Mouse (Mus musculus): ENCODE measurements around the gene Spata2. TPM values are rescaled to one million over a fixed set of nuclear protein-coding genes. Genes with fewer than 3 reads are reported as not detected.

Spata2 gene
- 35.1 and 36.5 TPM in 2 replicates for total RNA-seq (2021)
- long read RNA-seq, full-length matches to known transcripts, result 1 of 6 reads
- long read RNA-seq, partial matches to known transcripts, result 0 of 6 reads
- long read RNA-seq, other reads (novel, unspliced or antisense), result 5 of 6 reads

DNA sequence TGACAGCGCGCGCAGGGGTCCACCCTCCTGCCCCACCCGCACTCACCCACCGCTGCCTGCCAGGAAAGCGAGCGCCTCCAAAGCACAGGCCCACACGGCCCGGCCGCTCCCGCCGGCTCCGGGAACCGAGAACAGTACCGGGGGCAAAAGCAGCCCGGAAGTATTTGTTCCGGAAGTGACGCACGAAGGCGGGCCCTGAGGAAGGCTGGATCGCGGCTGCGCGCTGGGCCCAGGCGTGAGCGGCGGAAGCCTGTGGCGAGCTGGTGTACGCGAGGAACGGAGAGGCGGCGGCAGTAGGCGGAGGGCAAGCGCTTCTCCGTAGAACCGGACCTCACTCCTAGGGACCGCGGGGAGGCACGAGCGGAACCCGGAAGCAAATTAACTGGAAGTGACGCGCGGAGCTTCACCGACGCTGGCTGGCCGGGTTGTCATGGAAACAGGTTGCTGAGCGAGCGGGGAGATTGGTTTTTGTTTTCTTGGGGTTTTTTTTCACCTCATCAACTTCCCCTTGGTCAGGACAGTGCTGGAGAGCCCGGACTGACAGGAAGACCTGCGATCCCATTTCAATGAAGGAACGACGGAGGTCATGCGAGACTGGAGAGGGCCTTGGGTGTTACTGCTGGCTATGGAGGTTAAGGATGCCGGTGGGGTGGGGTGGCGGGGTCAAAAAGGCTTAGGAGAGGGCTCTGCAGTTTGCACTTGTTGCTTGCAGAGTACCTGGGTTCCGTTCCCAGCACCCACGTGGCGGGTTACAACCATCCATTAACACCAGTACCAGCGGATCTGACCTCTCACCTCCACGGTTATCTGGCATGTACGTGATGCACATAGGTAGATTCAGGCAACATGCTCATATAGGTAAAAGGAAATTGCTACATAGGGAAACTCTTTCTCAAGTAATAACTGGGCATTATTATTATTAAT, at the start of gene Spata2:
Gene Spata2, minus strand, starts transcription at position 175 of the 924 bp plus-strand sequence.
- peak; percentile 92 for DNase-seq

DNA sequence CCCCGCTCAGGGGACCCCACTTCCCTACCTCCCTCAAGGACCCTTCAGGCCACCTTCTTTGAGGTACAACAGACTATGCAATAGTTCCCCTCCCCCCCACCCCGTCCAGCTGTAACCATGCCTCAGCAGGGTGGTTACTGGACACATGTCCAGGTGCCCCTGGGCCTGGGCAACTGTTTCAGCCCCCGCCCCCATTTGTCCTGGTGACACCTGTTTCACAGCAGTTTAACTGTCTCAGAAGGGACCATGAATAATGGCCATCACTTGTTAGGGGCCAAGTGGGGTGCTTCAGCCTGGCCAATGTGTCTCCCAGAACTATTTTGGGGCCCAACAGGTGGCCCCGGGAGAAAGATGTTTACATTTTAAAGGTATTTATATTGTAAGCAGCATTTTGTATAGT, 49.7 kb upstream of the Spata2 start:
- DNase-seq, result no peak

DNA sequence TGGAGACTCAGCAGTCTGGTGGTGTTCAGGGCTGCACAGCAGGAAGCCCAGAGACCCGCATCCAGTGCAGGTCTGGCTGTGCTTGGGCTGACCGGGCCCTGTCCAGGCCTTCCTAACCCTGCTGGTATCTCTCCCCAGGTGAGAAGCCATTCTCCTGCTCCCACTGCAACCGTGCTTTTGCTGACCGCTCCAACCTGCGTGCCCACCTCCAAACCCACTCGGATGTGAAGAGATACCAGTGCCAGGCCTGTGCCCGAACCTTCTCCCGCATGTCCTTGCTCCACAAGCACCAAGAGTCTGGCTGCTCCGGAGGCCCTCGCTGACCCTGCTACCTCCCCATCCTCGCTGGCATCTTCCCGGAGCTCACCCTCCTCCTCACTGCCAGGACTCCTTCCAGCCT, 49.1 kb upstream of the Spata2 start:
- no peak for DNase-seq

DNA sequence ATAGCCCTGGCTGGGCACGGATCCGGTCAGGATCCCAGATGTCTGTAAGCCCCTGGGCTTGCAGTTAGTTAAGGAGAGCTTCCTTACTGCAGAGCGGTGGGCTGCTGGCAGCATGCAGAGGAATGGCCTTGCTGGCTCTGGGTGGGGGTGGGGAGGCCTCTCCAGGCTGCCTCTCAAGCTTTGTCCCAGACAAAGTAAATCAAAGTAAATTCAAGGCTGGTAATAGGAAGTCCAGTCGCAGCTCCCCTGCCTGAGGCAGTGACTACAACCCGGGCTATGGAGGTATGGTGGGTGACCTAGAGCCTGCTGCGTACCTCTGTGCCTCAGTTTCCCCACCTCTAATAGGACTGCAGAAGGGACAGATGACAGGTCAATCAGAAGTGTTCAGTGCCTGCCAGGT, 48.6 kb upstream of the Spata2 start:
- DNase-seq, result no peak

DNA sequence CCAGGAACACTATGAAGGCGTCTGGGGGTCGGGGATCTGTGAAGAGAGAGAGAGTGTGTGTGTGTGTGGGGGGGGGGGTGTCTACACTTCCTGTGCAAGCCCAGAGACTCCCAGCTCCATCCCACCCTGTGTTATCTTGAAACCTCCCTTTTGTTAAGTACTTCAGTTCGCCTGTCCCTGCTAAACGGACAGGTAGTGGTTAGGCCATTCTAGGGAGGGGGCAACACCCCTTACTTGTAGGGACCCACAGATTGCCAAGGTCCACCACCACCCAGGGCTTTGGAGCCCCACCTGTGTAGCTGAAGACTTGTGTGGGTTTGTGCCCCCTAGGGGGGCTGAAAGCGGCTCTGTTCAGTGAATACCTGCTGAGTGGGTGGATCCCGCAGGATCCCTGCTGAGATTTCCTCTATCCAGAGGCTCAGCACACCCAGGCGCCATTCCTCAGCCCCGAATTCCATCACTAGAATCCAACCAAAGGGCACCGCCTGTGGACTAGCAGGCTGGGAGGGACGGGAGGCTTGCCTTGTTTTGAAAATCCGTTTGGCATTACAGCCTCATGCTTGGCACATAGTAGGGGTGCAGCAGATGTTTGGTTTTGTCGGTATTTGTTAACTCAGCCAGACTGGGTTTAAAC, 47.9 kb upstream of the Spata2 start:
- DNase-seq, result no peak

DNA sequence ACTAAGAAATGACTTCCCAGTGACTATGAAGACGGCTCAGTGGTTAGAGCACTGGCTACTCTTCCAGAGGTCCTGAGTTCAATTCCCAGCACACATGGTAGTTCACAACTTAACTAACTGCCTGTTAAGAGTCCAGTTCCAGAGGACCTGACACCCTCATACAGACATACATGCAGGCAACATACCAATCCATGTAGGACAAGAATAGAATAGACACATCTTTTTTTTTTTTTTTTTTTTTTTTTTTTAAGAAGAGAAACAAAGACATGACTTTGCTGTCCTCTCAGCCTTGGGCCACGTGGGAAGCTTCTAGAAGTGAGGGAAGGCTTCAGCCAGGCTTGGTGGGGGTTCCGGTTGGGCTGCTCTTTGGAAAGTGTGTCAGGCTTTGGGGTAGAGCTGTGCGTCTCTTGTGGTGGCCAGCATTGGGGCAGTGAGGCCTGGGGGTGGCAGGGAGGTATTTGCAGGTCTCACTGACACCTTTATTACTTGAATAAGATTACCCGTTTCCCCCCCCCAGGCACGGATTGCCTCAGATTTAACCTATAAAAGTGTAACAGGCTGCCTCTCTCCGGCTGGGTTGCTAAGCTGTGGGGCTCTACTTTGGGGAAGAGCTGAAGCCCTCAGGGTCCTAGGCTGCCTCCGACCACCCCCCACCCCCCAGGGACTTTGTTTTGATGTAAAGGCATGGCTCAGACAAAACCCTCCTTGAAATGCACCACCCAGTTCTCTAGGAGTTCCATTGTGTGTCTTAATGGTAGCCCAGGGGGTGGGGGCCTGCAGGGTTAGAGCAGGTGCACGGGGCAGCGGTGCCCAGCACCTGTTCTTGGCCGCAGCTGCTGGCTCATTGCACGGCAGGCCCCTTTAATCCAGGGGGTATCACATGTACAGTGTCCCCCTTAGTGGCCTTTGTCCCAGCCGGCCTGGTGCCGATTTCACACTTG, 47.1 kb upstream of the Spata2 start:
- no peak for DNase-seq

DNA sequence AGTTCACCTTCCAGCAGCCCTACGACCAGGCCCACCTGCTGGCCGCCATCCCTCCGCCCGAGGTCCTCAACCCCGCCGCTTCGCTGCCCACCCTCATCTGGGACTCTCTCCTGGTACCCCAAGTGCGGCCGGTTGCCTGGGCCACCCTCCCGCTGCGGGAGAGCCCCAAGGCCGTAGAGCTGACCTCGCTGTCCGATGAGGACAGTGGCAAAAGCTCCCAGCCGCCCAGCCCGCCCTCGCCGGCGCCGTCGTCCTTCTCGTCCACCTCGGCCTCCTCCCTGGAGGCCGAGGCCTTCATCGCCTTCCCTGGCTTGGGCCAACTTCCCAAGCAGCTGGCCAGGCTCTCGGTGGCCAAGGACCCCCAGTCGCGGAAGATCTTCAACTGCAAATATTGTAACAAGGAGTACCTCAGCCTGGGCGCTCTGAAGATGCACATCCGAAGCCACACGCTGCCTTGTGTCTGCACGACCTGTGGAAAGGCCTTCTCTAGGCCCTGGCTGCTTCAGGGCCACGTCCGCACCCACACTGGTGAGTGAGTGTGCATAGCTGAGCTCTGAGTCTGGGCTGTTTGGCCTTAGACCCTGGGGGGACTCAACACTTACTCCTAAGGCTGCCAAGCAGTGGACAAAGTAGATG, 46.1 kb upstream of the Spata2 start:
- peak; percentile 69 for DNase-seq

DNA sequence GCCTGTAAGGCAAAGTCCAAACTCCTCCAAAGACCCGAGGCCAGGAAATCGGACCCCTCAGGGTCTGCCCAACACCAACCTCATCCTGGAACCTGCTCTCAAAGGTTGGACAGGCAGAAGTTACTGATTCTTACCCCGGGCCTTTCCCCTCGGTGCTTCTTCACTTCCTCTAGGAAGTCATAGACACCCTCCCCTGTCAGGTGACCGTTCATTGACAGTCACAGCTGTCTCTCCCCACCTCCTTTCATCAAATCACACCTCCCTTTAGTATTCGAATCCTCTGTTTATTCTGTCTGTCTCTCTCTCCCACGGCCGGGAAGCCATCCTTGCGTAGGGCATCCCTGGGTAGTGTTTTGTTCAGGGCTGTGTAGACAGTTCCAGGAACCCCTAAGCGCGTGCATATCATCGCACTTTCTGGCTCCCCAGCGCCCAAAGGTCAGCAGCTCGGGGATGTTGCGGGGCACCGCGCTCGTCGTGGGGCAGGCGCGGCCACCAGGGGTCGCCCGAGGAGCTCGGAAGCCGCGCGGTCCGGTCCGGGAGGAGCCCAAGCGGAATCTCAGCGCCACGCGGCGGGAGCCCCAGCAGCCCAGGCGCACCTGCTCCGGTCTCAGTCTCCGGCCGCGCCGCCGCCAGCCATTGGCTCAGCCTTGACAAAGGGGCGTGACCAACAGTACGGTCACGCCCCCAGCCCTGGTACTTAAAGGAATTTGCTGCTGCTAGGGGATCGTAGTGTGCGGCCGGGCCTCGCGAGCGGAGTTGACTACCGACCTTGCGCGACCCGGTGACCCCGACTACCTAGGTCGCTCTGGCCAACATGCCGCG, 45.0 kb upstream of the Spata2 start, which contains the start of gene Snai1:
Gene Snai1, plus strand, starts transcription at position 720 of the 822 bp plus-strand sequence.
- peak; percentile 97 for DNase-seq

DNA sequence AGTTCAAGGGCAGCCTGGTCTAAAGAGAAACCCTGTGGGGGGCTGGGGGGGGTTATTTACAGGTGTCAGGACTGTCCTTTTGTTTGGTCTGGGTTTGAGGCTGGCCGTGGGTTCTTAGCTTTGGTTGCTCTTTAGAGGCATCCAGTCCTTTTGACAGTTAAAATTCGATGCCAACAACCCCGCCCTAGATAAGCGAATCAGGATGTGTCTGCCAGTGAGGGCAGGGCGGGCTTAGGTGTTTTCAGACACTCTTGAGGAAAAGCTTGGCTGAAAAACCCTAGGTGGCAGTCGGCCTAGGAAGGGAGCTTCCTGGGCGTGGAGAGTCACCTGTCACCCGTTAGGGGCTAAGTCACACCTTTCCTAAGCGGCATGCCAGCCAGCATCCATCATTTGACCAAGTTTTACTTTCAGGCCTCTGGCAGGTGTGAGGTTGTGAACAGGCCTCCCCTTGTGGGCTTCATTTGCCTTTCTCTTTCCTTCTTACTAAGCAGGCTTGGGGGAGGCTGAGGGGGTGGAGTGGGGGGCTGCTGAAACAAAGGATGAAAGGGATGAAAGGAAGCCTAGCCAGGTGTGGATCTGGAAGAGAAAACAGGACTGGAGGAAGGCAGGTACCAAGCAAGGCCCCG, 43.7 kb upstream of the Spata2 start:
- DNase-seq, result no peak

DNA sequence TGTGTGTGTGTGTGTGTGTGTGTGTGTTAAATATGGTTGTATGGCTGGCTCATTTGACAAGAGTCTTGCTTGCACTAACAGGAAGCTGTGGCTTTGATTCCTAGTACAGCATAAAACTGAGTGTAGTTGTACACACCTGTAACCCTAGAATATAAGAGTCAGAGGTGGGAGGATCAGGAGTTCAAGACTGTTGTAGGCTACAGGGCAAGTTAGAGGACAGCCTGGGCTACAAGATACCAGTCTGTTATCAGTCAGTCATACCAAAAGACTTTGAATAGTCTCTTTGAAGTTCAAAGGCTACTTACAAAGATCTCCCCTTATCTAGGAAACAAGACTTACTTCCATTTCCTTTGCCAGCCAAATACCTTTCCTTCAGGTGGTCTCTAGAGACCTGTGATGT, 41.2 kb upstream of the Spata2 start:
- no peak for DNase-seq

DNA sequence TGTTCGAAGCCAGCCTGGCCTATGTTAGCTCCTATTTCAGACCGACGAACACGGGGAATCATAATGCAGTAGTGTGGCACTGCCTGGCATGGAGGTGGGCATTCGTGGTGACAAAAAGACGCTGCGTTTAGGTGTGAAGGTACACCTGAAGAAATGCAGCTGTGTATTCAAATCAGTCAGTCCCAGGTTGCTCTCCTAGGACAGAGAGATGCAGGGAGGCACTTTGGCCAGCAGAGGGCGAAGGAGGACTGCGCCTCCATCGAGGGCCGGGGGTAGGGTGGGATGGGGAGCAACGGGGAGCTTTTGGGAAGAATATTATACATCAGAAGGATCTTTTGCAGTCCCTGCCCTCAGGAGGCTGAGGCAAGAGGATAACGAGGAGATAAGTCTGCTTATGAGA, 39.4 kb upstream of the Spata2 start:
- DNase-seq, result peak; percentile 61

DNA sequence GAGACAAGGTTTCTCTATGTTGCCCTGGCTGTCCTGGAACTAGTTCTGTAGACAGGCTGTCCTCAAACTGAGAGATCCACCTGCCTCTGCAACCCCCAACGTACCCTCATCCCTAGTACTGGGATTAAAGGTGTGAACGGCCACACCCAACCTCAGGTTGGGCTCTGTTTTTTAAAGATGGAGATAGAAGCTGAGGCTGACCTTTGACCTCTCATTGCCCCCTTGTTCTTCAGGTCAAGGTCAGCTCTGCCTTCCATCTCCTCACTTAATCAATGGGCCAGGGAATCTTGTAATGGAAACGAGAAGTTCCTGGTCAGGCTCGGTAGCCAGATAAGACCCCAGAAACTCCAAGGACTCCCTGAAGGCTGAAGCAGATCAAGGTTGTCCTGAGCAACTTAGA, 37.8 kb upstream of the Spata2 start:
- no peak for DNase-seq

DNA sequence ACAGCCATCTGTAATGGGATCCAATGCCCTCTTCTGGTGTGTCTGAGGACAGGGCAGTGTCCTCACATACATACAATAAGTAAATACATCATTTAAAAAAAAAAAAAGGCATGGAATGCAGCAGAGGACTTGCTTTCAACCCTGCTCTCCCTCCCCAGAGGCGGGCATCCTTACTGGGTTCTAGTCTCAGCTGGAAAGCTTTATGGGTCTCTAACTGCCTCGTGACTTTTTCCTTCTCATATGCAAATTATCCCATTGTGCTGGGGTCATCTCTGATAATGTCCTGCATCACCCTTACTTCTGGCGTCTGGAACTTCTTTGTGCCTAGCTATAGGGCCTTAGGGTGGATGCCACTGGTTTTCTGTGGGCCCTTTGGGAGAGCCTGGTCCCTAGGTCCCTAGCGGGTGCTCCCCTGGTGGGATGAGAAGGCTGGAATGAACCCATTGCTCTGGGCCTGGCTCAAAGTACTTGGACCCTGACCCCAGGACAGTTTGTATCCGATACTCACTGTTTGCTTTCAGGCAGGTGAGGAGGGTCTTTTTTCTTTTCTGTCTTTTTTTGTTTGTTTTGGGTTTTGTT, 37.3 kb upstream of the Spata2 start:
- DNase-seq, result no peak

DNA sequence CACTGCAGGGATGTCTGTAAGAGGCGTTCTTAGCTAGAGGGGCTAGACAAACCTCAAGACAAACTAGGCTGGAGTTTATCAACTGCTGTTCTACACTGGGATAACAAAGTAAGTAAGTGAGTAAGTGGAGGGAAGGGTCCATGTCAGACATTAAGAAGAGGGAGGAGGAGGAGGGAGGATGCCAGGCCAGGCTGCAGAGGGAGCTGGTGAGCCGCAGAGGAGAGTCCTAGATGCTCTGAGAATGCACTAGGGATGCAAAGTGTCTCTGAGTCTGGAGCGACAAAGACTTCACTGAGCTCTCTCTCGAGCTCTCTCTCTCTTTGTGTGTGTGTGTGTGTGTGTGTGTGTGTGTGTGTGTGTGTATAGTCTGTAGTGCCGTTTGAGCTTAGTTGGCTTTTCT, 35.6 kb upstream of the Spata2 start:
- no peak for DNase-seq

DNA sequence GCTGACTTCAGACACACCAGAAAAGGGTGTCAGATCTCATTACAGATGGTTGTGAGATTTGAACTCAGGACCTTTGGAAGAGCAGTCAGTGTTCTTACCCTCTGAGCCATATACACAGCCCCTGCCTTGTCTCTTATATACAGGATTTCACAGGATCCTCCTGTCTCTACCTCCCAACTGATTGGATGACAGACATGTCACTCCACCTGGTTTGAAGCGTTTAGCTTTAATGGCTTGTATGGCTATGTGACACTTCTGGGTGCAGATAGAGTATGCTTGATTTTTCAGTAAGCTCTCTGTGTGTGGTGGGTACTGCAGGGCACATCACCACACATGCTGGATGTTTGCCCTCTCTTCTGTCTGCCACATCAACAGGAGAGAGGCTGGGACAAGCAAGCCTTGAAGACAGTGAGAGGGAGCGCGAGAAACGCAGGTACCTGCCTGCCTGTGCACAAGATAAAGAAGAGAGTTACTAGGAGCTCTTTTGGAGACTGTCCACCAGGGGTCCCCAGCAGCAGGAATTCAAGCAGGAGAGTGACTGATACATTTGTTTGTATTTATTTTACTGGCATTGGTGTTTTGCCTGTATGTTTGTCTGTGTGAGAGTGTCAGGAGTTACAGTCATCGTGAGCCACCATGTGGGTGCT, 27.0 kb upstream of the Spata2 start:
- no peak for DNase-seq

DNA sequence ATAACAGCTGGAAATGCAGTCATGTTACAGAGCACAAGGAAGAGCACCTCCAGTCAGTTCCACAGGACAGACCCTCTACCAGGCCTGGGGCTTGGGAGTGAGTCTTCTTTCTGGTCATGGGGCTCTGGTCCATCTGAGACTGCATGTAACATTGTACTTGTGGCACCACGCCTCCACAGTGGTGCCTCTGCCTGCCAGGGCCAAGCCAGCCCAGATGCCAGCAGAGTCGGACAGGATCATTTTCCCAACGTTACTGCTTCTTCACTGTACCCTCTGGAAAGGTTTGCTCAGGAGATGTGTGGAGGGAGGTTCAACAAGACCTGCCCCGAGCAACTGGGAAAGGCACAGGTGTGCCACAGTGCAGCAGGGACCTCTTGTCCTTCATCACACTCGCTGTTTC, 23.0 kb upstream of the Spata2 start:
- DNase-seq, result no peak

DNA sequence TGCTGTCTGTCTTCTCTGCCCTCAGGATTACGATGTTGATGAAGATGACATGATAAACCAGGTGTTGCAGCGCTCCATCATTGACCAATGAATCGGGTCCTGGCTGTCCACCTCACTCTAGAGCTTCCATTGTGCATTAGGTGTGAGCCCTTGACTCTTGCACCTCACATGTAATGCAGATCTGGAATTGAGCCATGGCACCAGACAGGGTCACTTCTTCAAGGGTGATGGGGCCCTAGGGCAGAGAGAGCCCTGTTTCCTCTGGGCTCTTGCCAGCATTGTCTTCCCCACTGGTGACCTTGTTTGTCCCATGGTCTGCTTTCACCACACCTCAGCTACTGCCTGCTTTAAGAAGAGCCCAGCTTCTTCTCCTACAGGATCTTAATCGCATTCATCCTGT, 22.0 kb upstream of the Spata2 start:
- no peak for DNase-seq

DNA sequence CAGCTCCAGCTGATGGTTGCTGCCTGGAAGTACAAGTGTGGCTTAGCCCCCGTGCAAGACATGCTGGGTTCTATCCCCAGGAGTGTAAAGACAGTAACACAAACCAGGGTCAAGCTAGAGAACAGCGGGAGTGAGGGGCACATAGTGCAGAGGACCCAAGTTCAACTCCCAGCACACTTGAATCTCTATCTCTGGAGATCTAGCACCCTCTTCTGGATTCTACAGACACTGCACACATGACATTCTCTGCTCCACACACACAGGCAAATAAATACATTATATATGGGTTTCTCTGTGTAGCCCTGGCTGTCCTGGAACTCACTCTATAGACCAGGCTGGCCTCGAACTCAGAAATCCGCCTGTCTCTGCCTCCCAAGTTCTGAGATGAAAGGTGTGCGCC, 20.3 kb upstream of the Spata2 start:
- no peak for DNase-seq

DNA sequence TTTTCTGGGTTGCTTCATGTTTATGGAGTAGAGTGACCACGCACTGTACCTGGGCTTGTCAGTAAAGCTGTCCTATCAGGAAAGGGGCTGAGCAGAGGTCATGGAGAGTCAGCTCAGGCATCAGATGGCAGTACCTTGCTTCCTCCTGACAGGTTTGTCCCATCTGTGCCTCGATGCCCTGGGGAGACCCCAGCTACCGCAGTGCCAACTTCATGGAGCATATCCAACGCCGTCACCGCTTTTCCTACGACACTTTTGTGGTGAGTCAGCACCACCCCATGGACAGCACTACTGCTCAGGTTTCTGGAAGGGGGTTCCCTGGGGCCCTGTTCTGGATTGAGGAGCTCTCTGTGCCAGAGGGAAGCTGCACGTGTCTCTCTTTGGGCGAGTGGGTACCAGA, 19.7 kb upstream of the Spata2 start:
- DNase-seq, result no peak
